Mouse (Mus musculus) layer of hippocampus, adult 18-20 months (tissue): Measurements from ENCODE around the gene Atp2a2. TPM values are rescaled to one million over a fixed set of nuclear protein-coding genes. Genes with fewer than 3 reads are reported as not detected.

ENCODE experiments used
- DNase-seq, 2 experiments: peaks; one replicate each; pipeline ENCODE4 v3.0.0; 2022; ENCODE audit warnings: low spot score in 2 of 2
- long read RNA-seq: library from polyadenylated mRNA; stranded (forward); transcript quantifications from one replicate; pipeline ENCODE4 v2.0.0, GENCODE M21; 2021
- total RNA-seq, 2 experiments: library from RNA; stranded (reverse); gene quantifications; 2 replicates each; pipeline ENCODE4 v1.2.3; 2021

Atp2a2 gene
- total RNA-seq = 100 to 1,000 TPM; 601 to 621 TPM
- long read RNA-seq, full-length matches to known transcripts = 419 of 575 reads
- long read RNA-seq, partial matches to known transcripts = 107 of 575 reads
- long read RNA-seq, other reads (novel, unspliced or antisense) = 49 of 575 reads

DNA sequence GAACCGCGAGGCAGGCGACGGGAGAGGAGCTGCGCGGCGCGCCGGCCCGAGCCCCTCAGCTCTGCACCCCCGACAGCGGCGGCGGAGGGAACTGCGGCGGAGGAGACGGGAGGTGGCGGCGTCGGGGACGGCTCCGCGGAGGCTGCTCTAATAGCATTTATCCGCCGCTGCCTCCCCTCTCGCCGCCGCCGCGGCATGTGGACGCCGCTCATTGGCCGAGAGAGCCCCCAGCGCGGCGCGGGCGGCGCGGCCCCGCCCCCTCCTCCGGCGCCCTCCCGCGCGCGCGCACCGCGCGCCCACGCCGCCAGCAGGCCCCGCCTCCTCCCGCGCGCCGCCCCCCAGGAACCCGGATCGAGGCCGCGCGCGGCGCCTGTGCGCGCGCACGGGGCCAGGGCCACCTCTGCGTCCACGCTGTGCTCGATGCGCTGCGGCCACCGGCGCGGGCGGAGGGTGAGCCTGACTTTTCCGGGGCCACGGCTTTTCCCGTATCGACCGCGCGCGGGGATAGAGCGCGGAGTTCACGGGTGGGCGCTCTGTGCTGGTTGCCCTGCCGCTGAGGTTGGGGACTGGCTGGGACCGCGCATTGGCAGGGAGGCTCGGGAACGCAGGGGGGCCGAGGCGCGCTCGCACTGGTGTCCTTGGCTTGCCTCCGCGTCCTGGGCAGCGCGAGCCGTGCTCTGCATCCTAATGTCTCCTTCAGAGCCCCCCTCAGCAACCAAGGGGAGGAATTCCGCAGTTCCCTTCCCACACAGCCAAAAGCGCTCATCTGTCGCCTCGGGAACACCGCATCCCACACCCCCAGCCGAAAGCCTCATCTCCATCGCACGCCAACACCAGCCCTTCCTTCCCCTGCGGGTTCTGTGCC, at the start of gene Atp2a2:
Gene Atp2a2 (minus strand): TSS at position 149 of the 865 bp plus-strand sequence.
- peak; percentile 86 to 94 for DNase-seq

DNA sequence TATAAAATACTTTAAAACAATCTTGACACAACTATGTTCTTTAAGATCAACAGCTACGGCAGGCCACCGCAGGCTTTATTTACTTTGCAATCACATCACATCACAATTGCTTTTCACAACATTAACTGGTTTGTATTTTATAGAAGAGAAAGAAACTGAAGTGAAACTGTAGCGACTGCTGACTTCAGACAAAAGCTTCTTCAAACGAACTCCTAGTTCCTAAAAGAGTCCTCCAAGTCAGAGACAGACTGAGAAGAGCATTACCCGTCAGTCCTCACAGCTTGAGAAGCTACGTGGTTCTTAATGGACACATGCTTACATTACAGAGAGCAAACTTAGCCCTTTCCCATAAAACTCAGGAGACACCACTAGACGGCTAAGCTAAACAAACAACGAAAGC, 48.4 kb upstream of the Atp2a2 start:
- no peak for DNase-seq

DNA sequence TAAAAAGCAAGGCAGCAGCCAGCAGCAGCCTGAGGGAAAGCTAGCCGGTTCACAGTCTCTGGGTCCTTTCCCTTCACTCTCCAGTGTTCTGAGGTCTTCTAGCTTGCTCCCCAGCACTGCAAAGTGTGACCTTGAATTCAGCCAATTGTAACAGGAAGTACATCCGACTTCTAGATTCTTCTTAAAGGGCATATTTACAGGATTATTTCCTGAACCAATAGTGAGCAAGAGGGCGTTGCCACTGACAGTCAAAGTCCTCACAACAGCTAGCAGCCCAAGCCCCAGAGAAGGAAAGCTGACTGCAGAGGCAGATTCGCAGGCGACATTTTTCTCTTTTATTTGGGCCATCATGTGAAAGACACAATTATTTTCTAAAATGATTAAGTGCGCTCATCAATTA, 46.6 kb upstream of the Atp2a2 start:
- DNase-seq = no peak

DNA sequence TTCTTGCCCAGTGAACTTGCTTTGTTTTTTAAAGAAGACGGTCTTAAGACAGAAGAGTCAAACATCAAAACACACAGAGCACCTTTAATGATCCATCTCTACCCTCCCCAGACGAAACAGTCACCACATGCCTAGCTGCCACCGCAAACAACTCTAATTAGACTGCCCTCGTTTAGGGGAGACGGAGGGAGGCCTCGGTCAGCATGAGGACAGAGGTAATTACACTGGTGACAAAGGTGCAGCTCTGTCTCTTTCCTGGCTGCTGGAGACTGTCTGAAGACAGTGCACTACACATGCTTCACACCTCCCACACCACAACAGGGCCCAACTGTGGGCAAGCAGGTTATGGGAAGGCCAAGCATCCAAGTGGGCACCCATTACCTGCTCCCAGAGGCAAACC, 45.8 kb upstream of the Atp2a2 start:
- DNase-seq = no peak

DNA sequence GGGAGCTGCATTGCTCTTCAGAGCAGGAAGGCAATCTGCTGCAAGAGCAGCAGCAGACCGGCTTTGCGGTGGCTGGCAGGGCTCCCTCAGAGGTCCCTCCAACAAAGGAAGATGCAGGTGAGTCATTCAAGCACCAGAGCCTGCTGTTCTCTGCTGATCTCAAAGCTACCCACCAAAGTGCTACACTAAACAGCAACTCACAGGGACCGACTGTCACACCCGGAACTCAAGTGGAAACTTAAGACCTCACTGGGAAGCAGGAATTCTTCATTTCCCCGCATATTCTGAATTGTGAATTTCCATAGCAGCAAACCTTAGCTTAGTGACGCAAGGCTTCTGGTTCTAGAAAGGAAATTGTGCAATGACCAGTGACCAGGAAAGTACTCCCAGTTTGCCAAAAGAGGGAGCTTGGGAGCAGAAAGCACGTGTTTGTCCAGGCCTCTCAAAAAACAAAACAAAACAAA, 45.3 kb upstream of the Atp2a2 start:
- DNase-seq = peak in 1 of 2 experiments; percentile 60

DNA sequence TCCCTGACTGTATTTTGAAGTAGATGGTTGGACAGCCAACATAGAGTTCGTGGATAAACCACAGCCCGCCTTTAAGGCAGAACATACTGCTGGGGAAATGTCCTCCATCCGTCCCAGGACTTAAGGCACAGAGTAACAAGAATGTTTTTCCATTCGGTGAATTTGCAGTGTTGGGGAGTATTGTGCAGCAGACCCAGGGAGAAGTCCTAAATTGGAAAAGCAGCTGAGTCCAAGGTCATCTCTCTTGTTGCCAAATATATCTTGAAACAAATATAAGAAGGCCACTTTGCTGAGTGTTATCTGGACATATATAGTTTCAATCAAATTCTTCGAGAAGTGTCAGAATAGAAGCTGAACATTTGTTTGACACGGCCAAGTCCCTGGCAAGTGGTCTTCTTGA, 41.4 kb upstream of the Atp2a2 start:
- no peak for DNase-seq

DNA sequence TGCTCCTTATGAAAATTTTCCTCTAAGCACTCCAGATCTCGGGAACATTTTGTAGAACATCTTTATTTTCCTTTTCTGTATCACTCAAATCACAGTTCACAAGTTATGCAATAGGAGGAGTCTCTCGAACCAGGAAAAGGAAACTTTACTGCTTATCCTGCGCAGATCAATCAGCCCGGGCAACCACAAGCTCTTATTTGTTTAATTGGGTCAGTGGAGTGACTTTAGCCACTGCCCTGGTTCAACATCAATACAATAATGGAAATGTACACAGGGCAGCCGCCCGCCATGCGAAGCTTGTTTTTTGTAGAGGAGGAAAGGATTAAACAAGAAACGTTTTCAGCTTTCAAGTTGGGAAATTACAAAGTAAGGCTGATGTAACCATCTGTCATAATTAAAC, 39.8 kb upstream of the Atp2a2 start:
- DNase-seq = no peak

DNA sequence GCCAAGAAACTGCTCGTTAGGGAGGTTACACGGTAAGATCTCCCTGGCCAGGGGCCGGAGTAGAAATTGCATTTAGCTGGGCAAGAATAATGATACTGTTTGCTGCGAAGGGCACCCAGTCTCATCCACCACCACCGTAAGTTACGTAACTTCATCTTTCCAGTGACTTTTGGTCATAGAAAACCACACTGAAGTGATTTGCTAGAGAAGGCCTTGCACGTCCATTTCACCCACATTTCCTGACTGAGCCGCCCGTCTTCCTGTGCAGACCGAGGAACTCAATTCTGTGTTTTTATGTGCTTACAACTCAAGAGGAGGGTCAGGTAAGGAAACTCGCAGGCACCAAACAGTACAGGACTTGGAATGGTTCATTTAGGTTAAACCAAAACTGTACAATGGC, 36.1 kb upstream of the Atp2a2 start:
- no peak for DNase-seq

DNA sequence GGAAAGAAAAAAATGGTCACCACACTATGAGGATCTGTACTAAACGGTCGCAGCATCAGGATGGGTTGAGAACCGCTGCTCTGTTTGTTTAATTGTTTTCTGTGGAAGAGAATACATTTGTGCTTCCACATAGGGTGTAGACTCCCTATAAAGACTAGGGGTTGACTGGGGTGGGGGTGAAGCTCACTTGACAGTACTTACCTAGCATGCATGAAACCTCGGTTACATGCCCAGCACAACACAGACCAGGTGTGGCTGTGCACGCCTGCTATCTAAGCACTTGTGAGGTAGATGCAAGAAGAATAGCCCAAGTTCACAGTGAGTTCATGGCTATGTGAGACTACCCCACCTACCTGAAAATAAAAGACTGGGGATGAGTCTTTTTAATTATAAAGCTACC, 35.6 kb upstream of the Atp2a2 start:
- DNase-seq = no peak

DNA sequence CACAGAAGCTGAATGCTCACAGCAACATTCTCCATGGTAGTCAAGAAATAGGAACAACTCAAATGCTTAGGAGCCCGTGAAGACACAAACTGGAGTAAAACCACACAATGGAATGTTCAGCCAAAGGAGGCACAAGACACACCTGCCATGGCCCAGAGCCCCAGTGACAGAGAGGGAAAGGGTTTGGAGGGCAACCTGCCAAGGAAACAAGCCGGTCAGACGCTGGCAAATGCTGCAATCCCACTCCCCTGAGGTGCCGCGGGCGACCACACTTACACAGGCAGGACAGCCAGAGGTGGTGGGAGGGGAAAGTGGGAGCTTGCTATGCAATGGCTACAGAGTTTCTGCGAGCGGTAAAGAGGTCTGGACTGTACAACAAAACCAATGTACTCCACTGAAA, 31.9 kb upstream of the Atp2a2 start:
- no peak for DNase-seq

DNA sequence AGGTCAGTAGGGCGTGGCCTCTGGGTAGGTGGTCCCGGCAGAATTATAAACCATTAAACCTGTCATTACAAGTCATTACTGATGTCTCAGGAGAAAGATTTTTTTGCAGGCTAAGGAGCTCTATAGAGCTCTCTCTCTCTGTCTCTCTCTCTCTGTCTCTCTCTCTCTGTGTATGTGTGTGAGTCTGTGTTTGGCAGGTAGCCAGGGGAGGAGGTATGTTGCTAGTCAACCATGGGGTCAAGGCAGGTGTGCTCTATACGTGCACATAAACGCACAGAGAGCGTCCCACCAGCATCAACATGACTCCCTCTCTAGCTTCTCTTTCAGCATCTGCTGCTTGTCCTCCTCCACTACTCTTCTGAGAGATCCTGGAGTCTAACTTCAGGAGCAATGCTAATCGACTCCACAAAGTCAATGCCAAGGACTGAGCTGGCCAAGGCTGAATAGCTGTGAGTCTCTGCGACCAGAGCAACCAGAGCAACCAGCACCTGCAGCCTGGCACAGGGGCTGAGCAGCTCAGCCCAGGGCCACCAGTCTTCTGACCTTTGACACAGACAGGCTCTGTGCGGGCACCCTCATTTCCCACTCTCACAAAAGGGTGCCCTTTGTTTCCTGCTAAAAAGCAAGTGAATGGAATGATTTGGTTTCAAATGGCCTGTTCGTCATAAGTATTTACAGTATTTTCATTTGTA, 28.0 kb upstream of the Atp2a2 start:
- DNase-seq = no peak

DNA sequence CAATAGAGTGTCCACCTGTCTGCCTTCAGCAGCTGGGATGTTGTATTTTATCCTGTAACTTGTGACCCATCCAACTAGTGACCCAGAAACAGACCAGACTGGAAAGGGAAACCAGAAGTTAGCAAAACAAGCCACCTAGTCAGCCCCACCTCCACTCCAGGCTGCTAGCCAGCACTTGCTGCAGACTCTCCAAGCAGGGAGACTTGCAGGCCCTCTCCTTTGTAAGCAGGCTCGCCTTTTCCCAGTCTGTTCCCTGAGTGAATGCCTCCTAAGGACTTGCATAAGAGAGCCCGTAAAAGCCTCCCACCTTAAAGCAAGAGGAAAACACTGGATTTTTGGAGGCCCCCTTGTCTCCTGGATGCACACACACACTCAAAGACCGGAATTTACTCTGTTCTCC, 27.3 kb upstream of the Atp2a2 start:
- DNase-seq = no peak

DNA sequence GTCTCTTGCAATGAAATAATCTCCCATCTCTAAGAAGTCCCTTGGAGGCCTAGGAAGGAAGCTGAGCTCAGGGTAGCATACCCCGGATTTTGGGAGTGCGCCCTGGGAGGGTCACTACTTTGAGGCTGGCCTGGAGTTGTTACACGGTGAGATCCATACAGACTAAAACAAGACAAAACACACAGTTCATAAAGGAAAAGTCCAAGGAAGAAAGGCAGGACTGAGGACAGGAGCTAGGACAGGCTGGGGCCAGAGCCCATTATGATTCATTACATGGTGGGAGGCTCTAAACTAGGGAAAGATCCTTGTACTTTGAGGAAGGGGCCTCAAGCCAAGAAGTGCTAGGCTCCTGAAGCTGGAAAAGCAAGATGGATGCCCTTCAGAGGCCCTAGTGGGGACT, 26.6 kb upstream of the Atp2a2 start:
- DNase-seq = no peak

DNA sequence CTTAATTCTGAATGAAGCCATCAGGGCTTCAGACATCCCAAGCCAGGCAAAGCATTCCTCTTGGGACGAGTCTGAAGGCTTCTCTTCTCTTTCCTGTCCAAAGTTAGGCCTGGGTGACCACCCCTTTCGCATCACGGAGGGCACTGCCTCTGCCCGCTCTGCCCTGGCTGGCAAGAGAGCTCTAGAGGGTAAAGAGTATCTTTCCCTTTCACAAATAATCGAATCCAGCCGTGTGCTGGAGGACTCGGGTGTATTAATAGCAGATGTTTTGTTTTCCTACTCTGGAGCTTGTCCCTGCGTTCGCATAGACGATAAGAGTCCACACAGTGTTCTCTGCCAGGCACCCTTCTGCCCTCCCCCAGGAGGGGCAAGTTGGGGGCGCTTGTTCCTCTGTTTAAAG, 25.7 kb upstream of the Atp2a2 start:
- DNase-seq = no peak

DNA sequence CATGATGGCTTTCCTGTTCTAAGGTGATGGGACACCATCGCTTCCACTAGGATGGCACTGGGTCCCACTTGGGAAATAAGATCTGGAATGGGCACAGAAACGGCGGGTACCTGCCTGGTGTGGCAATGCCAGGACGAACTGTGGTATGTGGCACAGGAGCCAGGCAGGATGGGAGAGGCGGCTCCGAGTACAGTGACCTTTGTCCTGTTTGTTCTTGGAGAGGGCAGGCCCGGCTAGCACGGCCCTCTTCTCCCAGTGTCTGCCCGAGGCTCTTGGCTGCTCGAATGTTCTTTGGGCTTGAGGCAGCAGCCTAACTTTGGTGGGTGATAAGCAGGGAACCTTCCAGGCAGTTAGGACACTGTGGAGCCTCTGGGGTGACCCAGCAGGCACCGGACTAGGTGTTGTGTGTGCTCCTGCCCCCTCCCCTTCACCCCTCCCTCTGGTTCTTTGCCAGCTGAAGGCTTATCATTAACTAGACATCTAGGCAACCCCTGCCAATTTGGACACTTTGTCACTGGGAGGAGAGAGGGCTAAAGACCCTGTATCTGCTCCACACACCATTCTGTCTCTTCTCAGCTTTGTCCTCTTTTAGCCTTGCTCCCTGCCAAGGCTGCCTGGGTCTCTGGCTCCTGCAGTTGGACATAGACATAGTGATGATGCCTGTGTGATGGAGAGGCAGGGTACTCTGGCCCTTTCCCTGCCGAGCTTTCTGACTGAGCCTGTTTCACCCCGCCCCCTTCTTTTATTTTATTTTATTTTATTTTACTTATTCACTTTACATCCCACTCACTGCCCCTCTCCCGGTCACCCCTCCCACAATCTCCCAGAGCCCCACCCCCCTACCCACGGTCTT, 25.1 kb upstream of the Atp2a2 start:
- no peak for DNase-seq

DNA sequence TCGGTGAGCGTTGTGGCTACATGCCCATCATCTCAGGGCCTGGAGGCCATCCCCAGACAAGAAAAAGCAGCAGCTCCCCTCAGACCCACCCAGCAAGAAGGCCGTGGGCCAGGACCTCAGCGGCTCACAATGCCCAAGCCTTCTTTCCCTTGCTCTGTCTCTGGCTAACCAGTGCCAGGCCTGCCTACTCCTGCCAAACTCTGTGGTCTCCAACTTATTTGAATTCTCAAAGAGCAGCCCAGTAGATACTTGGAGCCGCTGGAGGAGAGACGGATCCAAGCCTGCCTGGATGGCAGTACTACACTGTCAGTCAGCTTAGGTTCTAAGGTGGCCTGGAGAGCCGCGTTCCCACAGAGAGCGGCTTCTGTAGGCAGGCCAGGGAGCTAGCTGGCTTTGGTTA, 24.4 kb upstream of the Atp2a2 start:
- DNase-seq = peak in 1 of 2 experiments; percentile 42

DNA sequence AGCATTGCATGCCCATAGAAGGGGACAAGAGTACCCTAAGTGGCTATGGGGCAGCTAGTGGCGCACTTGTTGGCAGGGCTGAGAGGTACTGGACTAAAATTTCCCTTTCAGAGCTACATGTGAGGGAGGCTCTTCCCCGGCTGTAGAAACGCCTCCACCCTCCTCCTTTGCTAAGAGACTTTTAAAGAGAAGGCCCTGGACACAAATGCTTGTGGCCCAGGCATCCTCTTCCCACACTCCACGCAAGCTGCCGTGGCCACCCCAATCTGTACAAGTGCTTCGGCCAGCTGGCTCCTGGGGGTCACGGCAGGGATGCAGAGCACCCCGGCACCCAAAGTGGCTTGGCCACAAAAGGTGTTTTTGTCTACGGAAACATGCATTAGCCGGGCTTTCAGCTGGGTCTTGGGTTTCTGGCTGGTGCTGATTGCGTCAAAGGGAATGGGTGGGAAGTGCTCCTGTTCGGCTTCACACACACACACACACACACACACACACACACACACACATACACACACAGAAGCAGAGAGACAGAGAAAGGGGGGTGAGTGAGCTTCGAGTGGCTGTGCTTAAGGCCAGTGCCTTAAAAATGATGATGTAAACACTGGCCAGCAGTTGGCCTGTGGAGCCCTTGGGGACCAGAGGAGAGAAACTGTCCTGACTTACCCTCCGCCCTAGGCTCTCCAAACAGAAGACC, 23.4 kb upstream of the Atp2a2 start:
- DNase-seq = no peak

DNA sequence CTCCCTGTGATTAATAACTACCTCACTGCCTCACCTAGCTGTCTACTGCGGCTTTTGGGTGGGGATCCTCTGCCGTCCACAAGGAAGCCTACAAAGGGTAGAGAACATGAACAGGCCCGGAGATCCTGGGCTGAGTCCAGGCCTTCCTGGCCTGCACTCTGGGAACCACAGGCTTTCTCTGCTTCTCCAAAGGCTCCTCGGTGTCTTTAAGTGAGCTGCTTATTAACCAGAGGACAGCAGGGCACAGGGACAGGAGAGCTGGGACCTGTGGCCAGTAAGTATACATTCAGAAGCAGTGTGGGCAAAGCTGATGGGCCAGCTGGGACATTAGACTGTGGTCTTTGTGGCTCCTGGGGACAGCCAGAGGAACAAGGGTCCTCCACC, 22.8 kb upstream of the Atp2a2 start:
- DNase-seq = no peak

DNA sequence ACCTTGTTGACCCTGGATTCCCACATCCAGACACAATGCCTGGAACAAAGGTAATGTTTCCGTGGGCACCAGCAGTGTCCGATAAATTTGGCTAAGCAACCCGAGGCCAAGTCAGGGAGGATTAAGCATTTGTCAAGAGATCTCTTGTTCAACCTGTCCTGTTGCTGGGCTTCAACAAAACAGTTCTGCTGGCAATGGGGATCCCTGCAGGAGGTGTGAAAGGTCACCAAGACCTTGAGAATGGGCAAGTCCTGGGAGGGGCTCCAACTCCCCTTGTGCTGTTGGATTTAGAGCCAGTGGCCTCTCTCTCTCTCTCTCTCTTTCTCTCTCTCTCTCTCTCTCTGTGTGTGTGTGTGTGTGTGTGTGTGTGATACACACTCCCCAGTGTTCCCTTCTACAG, 22.2 kb upstream of the Atp2a2 start:
- no peak for DNase-seq

DNA sequence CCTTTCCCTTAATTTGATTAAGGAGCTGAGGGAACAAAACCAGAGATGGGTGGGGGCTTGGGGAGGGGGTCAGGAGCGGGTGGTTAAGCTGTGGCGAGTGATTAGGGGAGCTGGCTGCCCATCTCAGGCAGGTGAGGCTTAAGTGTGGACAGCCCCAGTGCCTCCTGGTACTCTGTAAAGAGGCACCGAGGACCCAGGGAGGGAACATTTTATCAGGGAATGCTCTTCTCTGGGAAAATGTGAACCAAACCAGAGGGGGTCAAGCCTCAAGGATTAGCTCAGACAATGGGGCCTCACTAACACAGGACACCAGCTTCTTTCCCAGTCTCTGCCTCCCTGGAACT, 19.1 kb upstream of the Atp2a2 start:
- no peak for DNase-seq
